Mouse (Mus musculus) lung, embryonic 14.5 days (tissue): ENCODE results near the gene Snx29. TPM values are rescaled to one million over a fixed set of nuclear protein-coding genes. Genes with fewer than 3 reads are reported as not detected.

Experiments used
- ATAC-seq: fragments of 200-750 bp; cut with Nextera tagmentation; 2 replicates; pipeline ENCODE4 v1.8.0; 2017; ENCODE audit warnings: mild to moderate bottlenecking, moderate TSS enrichment, moderate library complexity; ENCODE audit not compliant: insufficient read depth
- DNase-seq: peaks from one replicate; pipeline ENCODE4 v3.0.0-alpha.2; 2015
- H3K27ac ChIP-seq: fragments of 300-500 bp; sonication (generic); 2 replicates; pipeline ENCODE4 v1.5.1; 2014; ENCODE audit warnings: low read depth, mild to moderate bottlenecking, moderate library complexity
- H3K27me3 ChIP-seq: fragments of 300-500 bp; sonication (generic); 2 replicates; pipeline ENCODE4 v1.6.1; 2014; ENCODE audit warnings: low read length, control low read depth; ENCODE audit not compliant: insufficient read depth
- H3K36me3 ChIP-seq: fragments of 300-500 bp; sonication (generic); 2 replicates; pipeline ENCODE4 v1.6.1; 2014; ENCODE audit warnings: control low read depth; ENCODE audit not compliant: insufficient read depth
- H3K4me1 ChIP-seq: fragments of 300-500 bp; sonication (generic); 2 replicates; pipeline ENCODE4 v1.6.1; 2014; ENCODE audit warnings: antibody characterized with exemption, control low read depth; ENCODE audit not compliant: insufficient read depth
- H3K4me2 ChIP-seq: fragments of 300-500 bp; sonication (generic); 2 replicates; pipeline ENCODE4 v1.6.1; 2014; ENCODE audit warnings: mild to moderate bottlenecking
- H3K4me3 ChIP-seq: fragments of 300-500 bp; sonication (generic); 2 replicates; pipeline ENCODE4 v1.5.1; 2014; ENCODE audit warnings: low read depth, low read length
- H3K9ac ChIP-seq: fragments of 300-500 bp; sonication (generic); 2 replicates; pipeline ENCODE4 v1.6.1; 2014
- H3K9me3 ChIP-seq: fragments of 300-500 bp; sonication (generic); 2 replicates; pipeline ENCODE4 v1.6.1; 2016; ENCODE audit warnings: low read depth, low read length, control low read depth
- CTCF ChIP-seq: IDR thresholded peaks from 2 replicates; pipeline ENCODE4 v1.5.1; 2016; ENCODE audit warnings: antibody characterized with exemption, low read depth
- WGBS: fragments of 180-500 bp; shearing (Covaris S2); extraction: QIAGEN DNeasy Blood & Tissue Kit; methylation state at CpG from one replicate; pipeline ENCODE4 v1.1.7; 2014; 5-methylcytosine and 5-hydroxymethylcytosine counted together
- polyA plus RNA-seq: library from polyadenylated mRNA; unstranded; fragments of >200 nt; fragmentation: Nextera tagmentation; extraction: Ambion mirVana; gene quantifications from 2 replicates; pipeline ENCODE4 v1.2.1, GENCODE M21; 2014

Gene Snx29
- polyA plus RNA-seq, 1 experiment from 2014 or later: 10.3 TPM

- TF ChIP-seq CTCF: no peak
- no peak overlapping the region for H3K4me3 ChIP-seq
- H3K4me2 ChIP-seq: no peak overlapping the region
- H3K36me3 ChIP-seq: peaks cover 4% of the 10 kb centered on the region; the same call in 1 of the 2 replicates
- ATAC-seq (no peak), DNase-seq (no peak)
- no peaks in the 10 kb centered on the region for H3K4me1 ChIP-seq
- 92% methylated on average over 1 of the region's 1 CpGs for WGBS
- H3K27ac ChIP-seq: no peak overlapping the region
- no peak overlapping the region for H3K9ac ChIP-seq
- H3K27me3 ChIP-seq: no peaks in the 10 kb centered on the region
- H3K9me3 ChIP-seq: no peaks in the 10 kb centered on the region
Observed at GRCm38 (mm10) chr16:11460210-11460609, 137.5 kb downstream of the Snx29 start.

GRCm38 (mm10) chr16:11461612-11462011 lies 138.9 kb downstream of the Snx29 start:
- H3K27ac ChIP-seq: peak overlapping the region; percentile 30; the same call in 1 of the 2 replicates
- H3K27me3 ChIP-seq: no peaks in the 10 kb centered on the region
- no peak overlapping the region for H3K4me2 ChIP-seq
- H3K4me3 ChIP-seq: no peak overlapping the region
- no peaks in the 10 kb centered on the region; the same call in 1 of the 2 replicates for H3K36me3 ChIP-seq
- H3K9me3 ChIP-seq: no peaks in the 10 kb centered on the region
- ATAC-seq (peak; percentile 49; the same call in 1 of the 2 replicates), DNase-seq (peak; percentile 56)
- WGBS: 64% methylated on average over 7 of the region's 7 CpGs
- H3K9ac ChIP-seq: no peak overlapping the region
- TF ChIP-seq CTCF: no peak
- H3K4me1 ChIP-seq: no peaks in the 10 kb centered on the region

GRCm38 (mm10) chr16:11468533-11469179 lies 145.9 kb downstream of the Snx29 start:
- ATAC-seq: peak; percentile 21; the same call in 1 of the 2 replicates
- Histone ChIP-seq H3K36me3 (no peaks in the 10 kb centered on the region), H3K4me2 (no peak overlapping the region), H3K27me3 (no peaks in the 10 kb centered on the region), H3K4me1 (no peaks in the 10 kb centered on the region), H3K27ac (no peak overlapping the region), H3K9me3 (no peaks in the 10 kb centered on the region), H3K4me3 (no peak overlapping the region), H3K9ac (no peak overlapping the region)
- WGBS: 61% methylated on average over 15 of the region's 15 CpGs
- peak; percentile 87 for TF ChIP-seq CTCF
- peak; percentile 82 for DNase-seq

GRCm38 (mm10) chr16:11469491-11469890 lies 146.8 kb downstream of the Snx29 start:
- Histone ChIP-seq H3K27me3 (no peaks in the 10 kb centered on the region), H3K9me3 (no peaks in the 10 kb centered on the region), H3K27ac (no peak overlapping the region), H3K4me3 (no peak overlapping the region), H3K4me1 (no peaks in the 10 kb centered on the region; the same call in 1 of the 2 replicates), H3K4me2 (no peak overlapping the region), H3K9ac (no peak overlapping the region), H3K36me3 (no peaks in the 10 kb centered on the region)
- no peak for TF ChIP-seq CTCF
- 83% methylated on average over 3 of the region's 3 CpGs for WGBS
- DNase-seq: no peak
- ATAC-seq: no peak

GRCm38 (mm10) chr16:11471246-11471645 lies 148.5 kb downstream of the Snx29 start:
- Histone ChIP-seq H3K9me3 (no peaks in the 10 kb centered on the region), H3K27me3 (no peaks in the 10 kb centered on the region), H3K27ac (no peak overlapping the region), H3K4me2 (no peak overlapping the region), H3K36me3 (no peaks in the 10 kb centered on the region), H3K9ac (no peak overlapping the region), H3K4me3 (no peak overlapping the region), H3K4me1 (peaks cover 7% of the 10 kb centered on the region; the same call in 1 of the 2 replicates)
- DNase-seq: no peak
- ATAC-seq: no peak
- 85% methylated on average over 2 of the region's 2 CpGs for WGBS
- no peak for TF ChIP-seq CTCF

- no peak for ATAC-seq
Observed at GRCm38 (mm10) chr16:11472852-11473251, 150.1 kb downstream of the Snx29 start.

GRCm38 (mm10) chr16:11473474-11473873 lies 150.8 kb downstream of the Snx29 start:
- Histone ChIP-seq H3K4me2 (no peak overlapping the region), H3K27ac (no peak overlapping the region), H3K36me3 (no peaks in the 10 kb centered on the region), H3K9me3 (no peaks in the 10 kb centered on the region), H3K4me3 (no peak overlapping the region), H3K9ac (no peak overlapping the region), H3K4me1 (peaks cover 7% of the 10 kb centered on the region; the same call in 1 of the 2 replicates), H3K27me3 (no peaks in the 10 kb centered on the region)
- DNase-seq (peak; percentile 13), ATAC-seq (no peak; the same call in 1 of the 2 replicates)
- 65% methylated on average over 3 of the region's 3 CpGs for WGBS
- no peak for TF ChIP-seq CTCF

More at GRCm38 (mm10) chr16:11472852-11473251, 150.1 kb downstream of the Snx29 start:
- no peaks in the 10 kb centered on the region for H3K9me3 ChIP-seq
- no peaks in the 10 kb centered on the region for H3K36me3 ChIP-seq
- no peak overlapping the region for H3K4me2 ChIP-seq
- TF ChIP-seq CTCF: no peak
- whole genome bisulfite sequencing: 65% methylated on average over 4 of the region's 4 CpGs
- no peak for DNase-seq
- H3K4me1 ChIP-seq: peaks cover 7% of the 10 kb centered on the region; the same call in 1 of the 2 replicates
- no peak overlapping the region for H3K4me3 ChIP-seq
- no peaks in the 10 kb centered on the region for H3K27me3 ChIP-seq
- no peak overlapping the region for H3K9ac ChIP-seq
- no peak overlapping the region for H3K27ac ChIP-seq
